Mouse (Mus musculus): ENCODE measurements at regions not wholly inside any gene's neighbourhood (a gene's known extent, or its start where the extent isn't known, plus 50 kb on each side); places are given as distances from the start of the nearest gene placed in this dataset.

- Histone ChIP-seq H3K4me1 (ENCODE audit: control insufficient read depth in 2 of 2, insufficient read depth in 2 of 2, low read length in 2 of 2) (peaks cover 0 to 3% of the 10 kb centered on the region in 2 experiments; a peak in 1 of 4 replicates), H3K4me3 (ENCODE audit: control insufficient read depth in 1 of 2, insufficient read depth in 1 of 2, low read depth in 1 of 2, low read length in 2 of 2) (no peak overlapping the region), H3K4me2 (ENCODE audit: low read length) (no peak overlapping the region), H3K9me3 (ENCODE audit: control insufficient read depth, low read length) (no peaks in the 10 kb centered on the region), H3K27me3 (ENCODE audit: control insufficient read depth, insufficient read depth, low read length) (no peaks in the 10 kb centered on the region), H3K36me3 (ENCODE audit: control insufficient read depth, insufficient read depth, low read length) (no peaks in the 10 kb centered on the region), H3K9ac (ENCODE audit: low read length) (no peak overlapping the region), H3K27ac (replicated peaks in 1 of 2; ENCODE audit: control insufficient read depth in 1 of 2, insufficient read depth in 1 of 2, low read depth in 2 of 2, low read length in 2 of 2) (no peak overlapping the region)
- 49% methylated on average over 3 of the region's 3 CpGs for WGBS
- no peak for ATAC-seq (ENCODE audit: insufficient number of reproducible peaks, insufficient read depth, low FRiP score, low read depth)
These were observed 56.5 kb downstream of the Otud1 start for GRCm38 (mm10) chr2:19714025-19714424.

GRCm38 (mm10) chr2:19715564-19716238 lies 58.1 kb downstream of the Otud1 start:
- no peak for ATAC-seq (ENCODE audit: insufficient number of reproducible peaks, insufficient read depth, low FRiP score, low read depth)

GRCm38 (mm10) chr2:19716388-19716787 lies 58.8 kb downstream of the Otud1 start:
- ATAC-seq (ENCODE audit: insufficient number of reproducible peaks, insufficient read depth, low FRiP score, low read depth) = no peak
- H3K36me3 ChIP-seq (ENCODE audit: control insufficient read depth, insufficient read depth, low read length) = no peaks in the 10 kb centered on the region
- H3K27me3 ChIP-seq (ENCODE audit: control insufficient read depth, insufficient read depth, low read length) = no peaks in the 10 kb centered on the region
- no peak overlapping the region for H3K9ac ChIP-seq (ENCODE audit: low read length)
- no peak overlapping the region for H3K4me3 ChIP-seq (ENCODE audit: control insufficient read depth in 1 of 2, insufficient read depth in 1 of 2, low read depth in 1 of 2, low read length in 2 of 2)
- H3K4me1 ChIP-seq (ENCODE audit: control insufficient read depth in 2 of 2, insufficient read depth in 2 of 2, low read length in 2 of 2) = peaks cover 0 to 3% of the 10 kb centered on the region in 2 experiments; a peak in 1 of 4 replicates
- H3K9me3 ChIP-seq (ENCODE audit: control insufficient read depth, low read length) = no peaks in the 10 kb centered on the region
- H3K27ac ChIP-seq (replicated peaks in 1 of 2; ENCODE audit: control insufficient read depth in 1 of 2, insufficient read depth in 1 of 2, low read depth in 2 of 2, low read length in 2 of 2) = no peak overlapping the region
- H3K4me2 ChIP-seq (ENCODE audit: low read length) = peak overlapping the region; percentile 59; the same call in 1 of the 2 replicates
- WGBS = 93% methylated on average over 5 of the region's 5 CpGs

More at GRCm38 (mm10) chr2:19715564-19716238, 58.1 kb downstream of the Otud1 start:
- no peak overlapping the region for H3K27ac ChIP-seq (replicated peaks in 1 of 2; ENCODE audit: control insufficient read depth in 1 of 2, insufficient read depth in 1 of 2, low read depth in 2 of 2, low read length in 2 of 2)
- WGBS = 19% methylated on average over 11 of the region's 11 CpGs
- no peak overlapping the region for H3K9ac ChIP-seq (ENCODE audit: low read length)
- no peaks in the 10 kb centered on the region for H3K9me3 ChIP-seq (ENCODE audit: control insufficient read depth, low read length)
- no peaks in the 10 kb centered on the region for H3K36me3 ChIP-seq (ENCODE audit: control insufficient read depth, insufficient read depth, low read length)
- H3K27me3 ChIP-seq (ENCODE audit: control insufficient read depth, insufficient read depth, low read length) = no peaks in the 10 kb centered on the region
- peak overlapping the region; percentile 59 for H3K4me2 ChIP-seq (ENCODE audit: low read length)
- peaks cover 0 to 3% of the 10 kb centered on the region in 2 experiments; a peak in 1 of 4 replicates for H3K4me1 ChIP-seq (ENCODE audit: control insufficient read depth in 2 of 2, insufficient read depth in 2 of 2, low read length in 2 of 2)
- H3K4me3 ChIP-seq (ENCODE audit: control insufficient read depth in 1 of 2, insufficient read depth in 1 of 2, low read depth in 1 of 2, low read length in 2 of 2) = peak overlapping the region; percentile 16 to 28; a peak in 3 of 4 replicates

GRCm38 (mm10) chr2:19726085-19726484 lies 68.5 kb downstream of the Otud1 start:
- no peaks in the 10 kb centered on the region; the same call in 1 of the 2 replicates for H3K27me3 ChIP-seq (ENCODE audit: control insufficient read depth, insufficient read depth, low read length)
- no peak overlapping the region for H3K27ac ChIP-seq (replicated peaks in 1 of 2; ENCODE audit: control insufficient read depth in 1 of 2, insufficient read depth in 1 of 2, low read depth in 2 of 2, low read length in 2 of 2)
- H3K4me1 ChIP-seq (ENCODE audit: control insufficient read depth in 2 of 2, insufficient read depth in 2 of 2, low read length in 2 of 2) = no peaks in the 10 kb centered on the region
- WGBS = 80% methylated on average over 6 of the region's 6 CpGs
- no peak overlapping the region for H3K9ac ChIP-seq (ENCODE audit: low read length)
- H3K4me2 ChIP-seq (ENCODE audit: low read length) = no peak overlapping the region
- no peak for ATAC-seq (ENCODE audit: insufficient number of reproducible peaks, insufficient read depth, low FRiP score, low read depth)
- H3K4me3 ChIP-seq (ENCODE audit: control insufficient read depth in 1 of 2, insufficient read depth in 1 of 2, low read depth in 1 of 2, low read length in 2 of 2) = no peak overlapping the region
- no peaks in the 10 kb centered on the region for H3K9me3 ChIP-seq (ENCODE audit: control insufficient read depth, low read length)
- no peaks in the 10 kb centered on the region for H3K36me3 ChIP-seq (ENCODE audit: control insufficient read depth, insufficient read depth, low read length)

GRCm38 (mm10) chr2:19726904-19727303 lies 69.4 kb downstream of the Otud1 start:
- Histone ChIP-seq H3K4me2 (ENCODE audit: low read length) (no peak overlapping the region), H3K9ac (ENCODE audit: low read length) (no peak overlapping the region), H3K27me3 (ENCODE audit: control insufficient read depth, insufficient read depth, low read length) (no peaks in the 10 kb centered on the region; the same call in 1 of the 2 replicates), H3K9me3 (ENCODE audit: control insufficient read depth, low read length) (no peaks in the 10 kb centered on the region), H3K36me3 (ENCODE audit: control insufficient read depth, insufficient read depth, low read length) (no peaks in the 10 kb centered on the region), H3K4me3 (ENCODE audit: control insufficient read depth in 1 of 2, insufficient read depth in 1 of 2, low read depth in 1 of 2, low read length in 2 of 2) (no peak overlapping the region), H3K27ac (replicated peaks in 1 of 2; ENCODE audit: control insufficient read depth in 1 of 2, insufficient read depth in 1 of 2, low read depth in 2 of 2, low read length in 2 of 2) (no peak overlapping the region), H3K4me1 (ENCODE audit: control insufficient read depth in 2 of 2, insufficient read depth in 2 of 2, low read length in 2 of 2) (no peaks in the 10 kb centered on the region)
- WGBS = 7% methylated on average over 9 of the region's 9 CpGs
- no peak for ATAC-seq (ENCODE audit: insufficient number of reproducible peaks, insufficient read depth, low FRiP score, low read depth)

- Histone ChIP-seq H3K4me2 (ENCODE audit: low read length) (no peak overlapping the region), H3K9me3 (ENCODE audit: control insufficient read depth, low read length) (no peaks in the 10 kb centered on the region), H3K4me1 (ENCODE audit: control insufficient read depth in 2 of 2, insufficient read depth in 2 of 2, low read length in 2 of 2) (no peaks in the 10 kb centered on the region), H3K27ac (replicated peaks in 1 of 2; ENCODE audit: control insufficient read depth in 1 of 2, insufficient read depth in 1 of 2, low read depth in 2 of 2, low read length in 2 of 2) (no peak overlapping the region), H3K36me3 (ENCODE audit: control insufficient read depth, insufficient read depth, low read length) (no peaks in the 10 kb centered on the region), H3K9ac (ENCODE audit: low read length) (no peak overlapping the region), H3K4me3 (ENCODE audit: control insufficient read depth in 1 of 2, insufficient read depth in 1 of 2, low read depth in 1 of 2, low read length in 2 of 2) (no peak overlapping the region), H3K27me3 (ENCODE audit: control insufficient read depth, insufficient read depth, low read length) (no peaks in the 10 kb centered on the region; the same call in 1 of the 2 replicates)
- ATAC-seq (ENCODE audit: insufficient number of reproducible peaks, insufficient read depth, low FRiP score, low read depth) = no peak; the same call in 1 of the 2 replicates
- WGBS = 53% methylated on average over 12 of the region's 12 CpGs
These were observed 75.6 kb downstream of the Otud1 start for GRCm38 (mm10) chr2:19732922-19733859.

GRCm38 (mm10) chr2:19734164-19734870 lies 76.8 kb downstream of the Otud1 start:
- no peak overlapping the region for H3K9ac ChIP-seq (ENCODE audit: low read length)
- no peaks in the 10 kb centered on the region for H3K4me1 ChIP-seq (ENCODE audit: control insufficient read depth in 2 of 2, insufficient read depth in 2 of 2, low read length in 2 of 2)
- WGBS = 72% methylated on average over 12 of the region's 12 CpGs
- H3K4me2 ChIP-seq (ENCODE audit: low read length) = no peak overlapping the region
- no peak overlapping the region for H3K4me3 ChIP-seq (ENCODE audit: control insufficient read depth in 1 of 2, insufficient read depth in 1 of 2, low read depth in 1 of 2, low read length in 2 of 2)
- H3K9me3 ChIP-seq (ENCODE audit: control insufficient read depth, low read length) = no peaks in the 10 kb centered on the region
- H3K27ac ChIP-seq (replicated peaks in 1 of 2; ENCODE audit: control insufficient read depth in 1 of 2, insufficient read depth in 1 of 2, low read depth in 2 of 2, low read length in 2 of 2) = no peak overlapping the region
- no peak for ATAC-seq (ENCODE audit: insufficient number of reproducible peaks, insufficient read depth, low FRiP score, low read depth)
- no peaks in the 10 kb centered on the region; the same call in 1 of the 2 replicates for H3K27me3 ChIP-seq (ENCODE audit: control insufficient read depth, insufficient read depth, low read length)
- no peaks in the 10 kb centered on the region for H3K36me3 ChIP-seq (ENCODE audit: control insufficient read depth, insufficient read depth, low read length)
